Mouse (Mus musculus): ENCODE data around the gene Cep131. TPM values are rescaled to one million over a fixed set of nuclear protein-coding genes. Genes with fewer than 3 reads are reported as not detected.
A peak's percentile ranks its signal among the peaks of the same experiment; 100 is the strongest.

Cep131 gene
- total and polyA plus RNA-seq, 3 experiments: 2.3 to 20.9 (median 10.2) TPM

DNA sequence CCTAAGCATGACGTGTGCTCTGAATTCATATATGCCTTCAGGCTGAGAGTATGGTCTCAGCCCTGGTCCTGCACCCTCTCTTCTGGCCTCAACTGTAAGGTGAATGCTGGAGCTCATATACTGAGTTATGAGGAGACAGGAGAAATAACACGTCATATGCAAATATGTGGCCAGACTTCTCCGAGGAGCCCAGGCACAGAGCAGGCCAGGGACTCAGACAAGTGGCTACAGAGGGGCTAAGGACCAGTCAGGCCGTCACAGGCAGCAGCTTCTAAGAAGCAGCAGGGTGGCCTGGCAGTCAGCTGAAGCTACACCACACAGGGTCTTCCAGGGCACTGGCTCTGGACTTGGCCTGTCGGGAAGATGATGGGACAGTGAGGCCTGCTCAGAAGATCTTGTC is 23.3 kb downstream of the Cep131 start:
- peak overlapping the region; percentile 33 to 45 (median 35) for H3K4me3 ChIP-seq (replicated peaks in 1 of 3; ENCODE audit: low read depth in 2 of 3, low read length in 2 of 3, poor library complexity in 1 of 3)
- no peak overlapping the region for H3K4me2 ChIP-seq (ENCODE audit: insufficient read depth, low read depth, poor library complexity, severe bottlenecking)
- dilution Hi-C loops (cut with MboI; ENCODE audit: extremely low pct_ligation_motif_present, extremely low pct_unique_long_range_greater_than_20kb, low sequenced_read_pairs): no loop called here
- in situ Hi-C loops (cut with MboI; ENCODE audit: low pct_ligation_motif_present, low pct_unique_long_range_greater_than_20kb, low sequenced_read_pairs): no loop called here
- H3K9ac ChIP-seq (ENCODE audit: insufficient read depth, low read depth): no peak overlapping the region
- TF ChIP-seq KAT2A (IDR thresholded peaks at IDR 0.05; ENCODE audit: insufficient replicate concordance, low read length): no peak
- no peak; the same call in 1 of the 2 replicates for TF ChIP-seq ETS1 (conservative IDR thresholded peaks at IDR 0.05; ENCODE audit: low read depth, low read length)
- no peak for TF ChIP-seq MAFK (IDR thresholded peaks at IDR 0.05; ENCODE audit: insufficient replicate concordance, low read length)
- 0 out of 2 replicates have a peak, but pooled peaks have one; percentile 23 for TF ChIP-seq NELFE (IDR thresholded peaks at IDR 0.05; ENCODE audit: low read depth, low read length)
- no peak for TF ChIP-seq USF2 (conservative IDR thresholded peaks at IDR 0.05; ENCODE audit: low read depth, low read length)
- 0 out of 2 replicates have a peak, but pooled peaks have one; percentile 40 for TF ChIP-seq UBTF (IDR thresholded peaks at IDR 0.05; ENCODE audit: low read depth, low read length)
- no peak for TF ChIP-seq TBP (conservative IDR thresholded peaks at IDR 0.05; ENCODE audit: low read depth, low read length)
- TF ChIP-seq ZC3H11A (IDR thresholded peaks at IDR 0.05; ENCODE audit: low read depth, low read length): no peak
- peak; percentile 56; the same call in 1 of the 2 replicates for TF ChIP-seq POLR2A (IDR thresholded peaks at IDR 0.05; ENCODE audit: low read depth, low read length)
- TF ChIP-seq MYC (IDR thresholded peaks at IDR 0.05; ENCODE audit: low read depth, low read length): no peak
- TF ChIP-seq ZMIZ1 (IDR thresholded peaks at IDR 0.05; ENCODE audit: low read depth, low read length): peak; percentile 54; the same call in 1 of the 2 replicates
- no peaks in the 10 kb centered on the region for H3K79me2 ChIP-seq (replicated peaks; ENCODE audit: control insufficient read depth, extremely low read depth, insufficient read depth, poor library complexity, severe bottlenecking)
- H3K36me3 ChIP-seq (replicated peaks in 1 of 2; ENCODE audit: control insufficient read depth in 1 of 2, insufficient read depth in 1 of 2, low read length in 1 of 2): peaks cover 5 to 30% of the 10 kb centered on the region in 2 experiments
- DNase-seq (ENCODE audit: extremely low read depth): peak; percentile 84
- H3K27ac ChIP-seq (ENCODE audit: insufficient read depth, low read depth): peak overlapping the region; percentile 54; the same call in 1 of the 2 replicates
- H3K9me3 ChIP-seq (replicated peaks; ENCODE audit: low read length): no peaks in the 10 kb centered on the region
- H3K4me1 ChIP-seq (ENCODE audit: control insufficient read depth in 1 of 2, insufficient read depth in 2 of 2): peaks cover 22 to 61% of the 10 kb centered on the region in 2 experiments
- H3K27me3 ChIP-seq (replicated peaks): no peaks in the 10 kb centered on the region

DNA sequence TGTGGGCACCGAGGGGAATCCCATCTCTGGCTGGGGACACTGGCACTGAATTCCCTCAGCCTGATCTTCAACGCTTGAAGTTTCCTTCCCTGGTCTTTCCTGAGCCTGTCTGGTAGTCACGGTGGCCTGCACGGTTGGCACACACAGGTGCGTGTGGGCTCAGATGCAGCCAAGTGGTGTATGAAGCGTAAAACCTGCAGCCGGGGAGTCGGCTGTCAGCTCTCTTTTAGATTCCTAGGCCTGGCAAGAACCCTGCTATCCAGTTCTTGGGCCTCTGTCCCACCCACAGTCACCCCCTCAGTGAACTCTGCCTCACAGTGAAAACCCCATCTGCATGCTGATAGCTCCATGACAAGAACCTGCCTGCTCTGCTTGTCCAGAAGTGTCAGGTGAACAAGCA is 26.0 kb downstream of the Cep131 start:
- no peaks in the 10 kb centered on the region for H3K9me3 ChIP-seq (replicated peaks; ENCODE audit: low read length)
- H3K27ac ChIP-seq (ENCODE audit: insufficient read depth, low read depth): no peak overlapping the region
- peaks cover 7% of the 10 kb centered on the region for H3K27me3 ChIP-seq (replicated peaks)
- in situ Hi-C loops (cut with MboI; ENCODE audit: low pct_ligation_motif_present, low pct_unique_long_range_greater_than_20kb, low sequenced_read_pairs) (no loop called here), dilution Hi-C loops (cut with MboI; ENCODE audit: extremely low pct_ligation_motif_present, extremely low pct_unique_long_range_greater_than_20kb, low sequenced_read_pairs) (no loop called here)
- H3K9ac ChIP-seq (ENCODE audit: insufficient read depth, low read depth): no peak overlapping the region
- H3K36me3 ChIP-seq (replicated peaks in 1 of 2; ENCODE audit: control insufficient read depth in 1 of 2, insufficient read depth in 1 of 2, low read length in 1 of 2): peaks cover 0 to 5% of the 10 kb centered on the region in 2 experiments
- peaks cover 22 to 59% of the 10 kb centered on the region in 2 experiments for H3K4me1 ChIP-seq (ENCODE audit: control insufficient read depth in 1 of 2, insufficient read depth in 2 of 2)
- TF ChIP-seq BHLHE40 (IDR thresholded peaks at IDR 0.05; ENCODE audit: low read depth, low read length) (no peak), ZKSCAN1 (IDR thresholded peaks at IDR 0.05; ENCODE audit: borderline replicate concordance, low read depth, low read length) (no peak), ELF1 (IDR thresholded peaks at IDR 0.05; ENCODE audit: low read depth, low read length) (no peak)
- no peak for DNase-seq (ENCODE audit: extremely low read depth)
- no peak overlapping the region for H3K4me3 ChIP-seq (replicated peaks in 1 of 3; ENCODE audit: low read depth in 2 of 3, low read length in 2 of 3, poor library complexity in 1 of 3)
- H3K79me2 ChIP-seq (replicated peaks; ENCODE audit: control insufficient read depth, extremely low read depth, insufficient read depth, poor library complexity, severe bottlenecking): no peaks in the 10 kb centered on the region
- H3K4me2 ChIP-seq (ENCODE audit: insufficient read depth, low read depth, poor library complexity, severe bottlenecking): no peak overlapping the region

Measured in CH12.LX (cell line).